Mouse (Mus musculus) cerebellum, adult 11 months (tissue): Measurements from ENCODE around the gene Satb1.

Experiments used
- DNase-seq: peaks from one replicate; pipeline ENCODE4 v3.0.0; 2022

Satb1 gene

DNA sequence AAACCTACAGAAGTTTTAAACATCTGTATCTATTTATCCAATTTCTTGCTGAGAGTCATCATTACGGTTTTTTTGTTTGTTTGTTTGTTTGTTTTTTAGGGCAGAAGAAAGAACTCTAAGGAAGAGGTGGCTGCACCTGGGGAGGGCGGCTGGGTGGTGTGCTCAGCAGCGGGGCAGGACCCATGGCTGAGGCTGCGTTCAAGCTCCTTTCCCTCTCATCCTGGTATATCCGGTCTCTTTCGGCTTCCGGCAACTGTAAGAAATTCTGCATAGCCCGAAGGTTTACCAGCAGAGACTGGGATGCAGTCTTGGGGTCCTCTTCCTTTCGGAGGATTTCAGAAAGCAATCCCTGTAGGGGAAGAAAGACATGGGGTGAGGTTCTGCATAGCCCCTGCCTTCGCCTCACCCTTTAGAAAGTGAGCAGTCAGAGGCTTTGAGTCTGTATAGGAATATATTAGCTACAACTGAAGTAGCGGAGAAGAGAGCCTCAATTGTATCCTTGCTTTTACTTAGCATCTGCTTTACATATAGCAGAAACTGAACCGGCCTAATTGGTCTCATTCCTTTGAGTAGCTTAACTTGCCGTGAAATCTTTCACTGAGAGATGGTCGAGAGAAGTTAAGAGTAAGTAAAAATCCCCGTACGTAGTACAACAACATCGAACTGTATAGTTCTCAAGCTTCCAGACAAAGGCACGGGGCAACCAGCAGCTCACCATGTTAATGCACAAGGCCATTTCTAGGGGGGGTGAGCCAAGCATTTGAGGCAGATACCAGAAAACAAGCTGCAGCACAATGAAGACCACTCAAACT is 57.8 kb downstream of the Satb1 start:
- no peak for DNase-seq

DNA sequence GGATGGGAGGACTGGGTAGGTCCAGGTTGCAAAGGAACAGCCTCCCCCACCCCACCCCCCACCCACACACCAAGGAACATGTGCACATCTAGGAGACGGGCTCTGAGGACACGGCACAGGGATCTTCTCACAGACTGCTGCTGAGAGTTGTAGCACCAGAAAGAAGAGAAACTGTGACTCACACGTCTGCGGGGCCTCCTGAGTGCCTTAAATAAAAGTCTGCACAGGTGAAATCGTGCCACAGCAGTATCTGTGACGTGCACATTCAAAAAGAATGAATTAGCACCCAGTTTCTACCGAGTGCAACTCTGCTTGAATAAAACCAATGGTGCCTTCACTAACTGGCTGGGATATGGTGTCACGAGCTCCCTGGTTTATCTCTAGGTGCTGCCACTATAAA is 69.5 kb downstream of the Satb1 start:
- no peak for DNase-seq

DNA sequence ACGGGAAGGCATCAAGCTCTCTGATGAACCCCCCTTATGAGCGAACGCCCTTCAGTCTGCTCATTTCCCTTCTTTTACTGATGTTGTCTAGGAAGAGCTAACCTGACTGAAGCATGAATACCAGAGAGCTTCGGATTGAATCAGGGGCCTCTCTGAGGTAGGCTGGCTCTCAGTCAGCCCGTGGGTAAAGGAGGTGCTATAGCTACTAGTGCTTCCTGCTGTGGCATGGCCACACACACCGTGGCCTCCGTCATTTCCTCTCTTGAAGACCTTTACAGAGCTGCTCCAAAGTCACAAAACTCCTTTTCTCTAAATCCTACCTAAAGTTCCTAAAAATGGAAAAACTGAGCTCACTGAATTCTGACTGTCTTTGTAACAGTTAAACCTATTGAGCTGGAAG is 70.6 kb downstream of the Satb1 start:
- DNase-seq = no peak

DNA sequence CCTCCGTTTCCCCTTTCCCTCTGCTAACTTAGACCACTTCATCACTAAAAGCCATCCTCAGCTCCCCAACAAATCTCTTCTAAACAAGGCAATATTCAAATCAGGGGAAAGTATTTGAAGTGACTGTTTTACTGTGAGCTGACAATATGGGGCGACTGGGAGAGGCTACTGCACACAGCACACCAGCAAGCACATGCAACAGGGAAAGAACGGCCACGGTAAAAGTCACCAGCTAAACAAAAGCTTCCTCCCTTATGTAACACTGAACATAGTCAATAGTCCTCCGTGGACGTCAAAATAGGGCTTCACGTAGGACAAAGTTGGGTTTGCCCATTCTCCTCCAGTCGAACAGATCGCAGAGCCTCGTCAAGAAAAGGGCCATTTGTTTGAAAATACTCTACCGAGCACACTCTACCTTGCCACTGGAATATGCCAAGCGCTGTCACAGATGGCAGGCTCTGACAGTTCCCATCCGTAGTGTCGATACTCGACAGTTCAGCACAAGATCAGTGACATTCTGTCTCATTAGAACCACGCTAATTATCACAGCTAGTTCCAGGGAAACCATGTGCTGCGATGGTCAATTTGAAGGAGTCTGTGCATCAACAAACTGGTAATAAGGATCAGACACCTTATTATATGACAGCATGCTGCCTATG is 72.0 kb downstream of the Satb1 start:
- DNase-seq = no peak

DNA sequence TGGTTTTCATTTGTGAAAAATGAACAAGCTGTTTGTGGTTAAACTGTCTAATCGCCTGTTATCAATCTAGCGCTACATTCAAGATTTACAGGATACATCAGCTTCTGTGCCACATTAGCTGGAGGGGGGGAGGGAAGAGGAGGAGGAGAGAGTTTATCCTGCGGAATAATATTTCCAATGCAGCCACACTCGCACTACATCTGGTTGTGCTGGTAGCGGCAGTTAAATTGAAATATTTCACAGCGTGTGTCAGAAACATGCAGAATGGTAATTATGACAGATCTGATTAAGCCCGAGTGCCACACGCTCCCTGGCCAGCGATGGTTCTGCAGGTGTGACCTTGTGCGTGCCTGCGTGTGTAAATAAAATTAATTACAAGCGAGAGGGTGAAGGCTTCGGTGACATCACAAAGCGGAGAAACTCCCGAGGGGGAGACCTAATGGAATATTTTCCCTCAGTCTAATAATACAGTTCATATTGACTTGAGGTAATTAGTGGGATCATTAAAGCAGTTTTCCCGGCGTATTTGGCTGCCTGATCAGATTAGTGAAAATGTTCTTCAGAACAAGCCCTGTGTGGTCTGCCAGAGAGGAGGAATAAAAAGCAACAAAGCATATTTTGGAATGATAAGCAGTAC is 72.7 kb downstream of the Satb1 start:
- DNase-seq = no peak

DNA sequence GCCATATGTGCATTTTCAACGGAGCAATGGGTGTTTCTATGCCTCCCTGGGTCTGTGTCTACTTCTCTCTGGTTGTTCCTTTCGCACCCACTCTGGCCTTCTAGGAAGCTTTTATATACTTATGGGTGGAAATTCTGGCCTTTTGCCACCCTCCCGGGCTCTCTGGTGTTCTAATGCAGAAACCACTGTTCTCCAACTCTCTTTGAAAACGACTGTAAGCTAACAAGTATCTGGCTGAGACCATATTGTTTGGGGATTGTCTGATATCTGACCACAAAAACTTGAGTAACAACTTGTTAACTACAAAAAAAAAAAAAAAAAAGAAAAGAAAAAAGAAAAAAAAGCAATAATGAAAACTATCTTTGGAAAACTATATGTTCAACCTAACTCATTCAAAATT is 73.6 kb downstream of the Satb1 start:
- DNase-seq = no peak

DNA sequence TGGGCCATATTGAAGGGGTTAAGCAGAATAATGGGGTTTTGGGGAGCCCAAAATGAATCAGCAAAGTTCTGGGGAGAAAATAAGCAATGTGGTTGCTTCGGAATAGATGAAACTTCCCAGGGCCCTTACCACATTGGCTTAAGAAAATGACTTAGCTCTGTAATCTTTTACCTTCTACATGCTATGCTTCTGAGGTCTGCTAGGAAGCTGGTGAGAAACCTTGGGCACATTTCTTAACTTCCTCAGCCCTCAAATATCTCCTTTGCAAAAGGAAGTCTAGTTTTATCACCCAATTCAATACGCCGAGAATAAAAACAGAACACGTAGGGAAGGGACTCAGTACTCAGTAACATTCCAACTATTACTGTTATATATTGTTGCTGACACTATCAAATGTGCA is 80.9 kb downstream of the Satb1 start:
- DNase-seq = no peak

DNA sequence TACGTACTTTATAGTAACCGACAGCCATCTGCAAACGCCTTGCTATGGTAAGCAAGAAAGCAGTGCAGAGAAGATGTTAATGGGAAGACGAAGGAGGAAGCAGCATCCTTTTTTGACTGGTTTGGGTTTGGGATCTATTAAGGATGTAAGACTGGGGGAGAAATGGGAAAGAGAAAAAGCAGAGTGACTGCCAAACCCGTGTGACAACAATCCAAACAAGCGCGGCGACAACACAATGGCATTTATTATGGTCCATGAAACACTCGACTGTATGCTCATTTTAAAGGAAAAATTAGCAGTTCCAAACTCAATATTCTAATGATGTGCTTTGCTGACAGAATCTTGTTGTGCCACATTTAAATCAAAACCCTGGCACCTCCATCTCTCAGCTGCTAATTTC is 85.9 kb downstream of the Satb1 start:
- DNase-seq = no peak

DNA sequence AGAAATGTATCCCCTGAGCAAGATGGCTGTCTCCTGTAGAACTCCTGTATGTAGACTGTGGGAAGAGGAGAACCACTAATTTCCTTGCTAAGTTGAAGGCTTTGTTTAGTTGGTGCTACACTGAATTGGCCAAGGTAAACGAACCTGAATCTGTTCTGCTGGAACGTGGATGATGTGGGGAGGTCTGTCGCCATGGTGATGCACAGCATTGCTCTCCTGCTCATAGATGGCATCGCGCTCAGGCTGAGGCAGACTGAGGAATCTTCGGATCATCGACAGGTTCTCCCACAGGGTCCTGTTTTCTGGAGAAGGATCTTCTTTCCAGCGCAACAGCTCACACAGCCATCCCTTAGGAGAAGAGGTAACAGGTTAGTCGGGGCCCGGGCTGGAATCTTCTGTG is 90.6 kb downstream of the Satb1 start:
- DNase-seq = no peak

DNA sequence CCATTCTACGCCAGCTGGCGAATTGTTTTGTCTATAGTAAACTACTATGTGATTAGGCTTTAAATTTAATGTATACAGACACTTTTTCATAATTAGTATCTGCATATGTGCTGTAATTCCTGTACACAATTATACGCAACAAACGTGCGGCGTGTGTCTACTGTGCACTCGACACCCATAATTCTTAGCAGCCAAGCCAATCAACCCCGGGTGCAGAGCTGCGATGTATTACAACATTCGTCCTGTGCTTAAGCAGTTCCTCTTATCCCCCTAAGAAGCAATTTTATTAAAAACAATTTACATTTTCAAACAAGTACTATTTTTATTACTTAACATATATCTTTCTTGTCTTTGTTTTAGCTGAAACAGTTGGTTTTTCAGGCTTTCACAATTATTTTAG is 92.0 kb downstream of the Satb1 start:
- no peak for DNase-seq

DNA sequence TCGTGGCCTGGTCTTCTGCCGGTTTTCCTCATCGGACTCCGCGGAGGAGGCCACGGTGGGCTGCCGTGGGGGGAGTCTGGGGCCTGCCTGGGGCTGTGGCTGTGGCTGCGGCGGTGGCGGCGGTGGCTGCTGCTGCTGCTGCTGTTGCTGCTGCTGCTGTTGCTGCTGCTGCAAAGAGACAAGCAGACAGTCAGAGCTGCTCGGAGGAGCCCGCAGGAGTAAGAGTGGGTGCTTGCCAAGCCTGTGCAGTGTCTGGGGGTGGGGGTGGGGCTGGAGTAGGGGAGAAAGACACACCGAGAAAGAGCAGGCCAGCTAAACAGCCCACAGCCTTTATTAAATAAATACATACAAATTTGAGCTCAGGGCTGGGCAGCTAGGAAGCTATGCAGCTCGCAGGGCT is 92.8 kb downstream of the Satb1 start:
- no peak for DNase-seq

DNA sequence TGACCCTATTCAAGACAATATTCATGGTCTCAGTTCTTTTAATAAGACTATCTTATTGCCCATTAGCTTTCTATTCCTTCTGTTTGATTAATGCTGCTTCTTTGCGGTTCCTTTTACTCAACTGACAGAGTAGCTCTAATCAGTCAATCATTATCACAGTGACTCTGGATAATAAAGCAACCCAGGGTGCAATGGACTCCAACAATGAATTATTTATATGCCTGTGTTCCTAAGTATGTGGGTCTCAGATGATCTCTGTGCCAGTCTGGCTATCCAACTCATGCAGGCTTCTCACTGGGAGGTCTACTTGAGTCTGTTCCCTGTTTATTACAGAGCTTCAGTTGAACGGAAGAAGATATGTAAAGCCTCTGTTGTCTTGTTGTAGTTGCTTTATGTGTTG is 108.6 kb downstream of the Satb1 start:
- no peak for DNase-seq

DNA sequence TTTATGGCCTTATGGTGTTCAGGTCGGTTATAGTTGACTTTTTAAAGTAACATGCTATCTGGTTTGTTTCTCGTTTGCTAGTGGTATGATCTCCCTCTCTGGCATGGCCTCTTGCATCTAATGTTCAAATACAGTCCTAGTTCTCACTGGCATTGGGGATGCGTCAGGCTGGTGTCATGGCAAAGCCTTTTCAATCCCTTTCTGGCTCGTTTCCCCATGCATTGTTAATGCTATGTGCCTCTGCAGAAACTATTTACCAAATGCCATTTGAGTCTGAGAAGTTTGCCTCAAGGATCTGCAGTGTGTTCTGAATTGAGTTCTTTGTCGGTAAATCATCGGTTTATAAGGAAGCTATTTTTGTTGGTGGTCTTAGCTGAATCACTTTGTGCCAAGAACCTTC is 137.4 kb downstream of the Satb1 start:
- DNase-seq = no peak

DNA sequence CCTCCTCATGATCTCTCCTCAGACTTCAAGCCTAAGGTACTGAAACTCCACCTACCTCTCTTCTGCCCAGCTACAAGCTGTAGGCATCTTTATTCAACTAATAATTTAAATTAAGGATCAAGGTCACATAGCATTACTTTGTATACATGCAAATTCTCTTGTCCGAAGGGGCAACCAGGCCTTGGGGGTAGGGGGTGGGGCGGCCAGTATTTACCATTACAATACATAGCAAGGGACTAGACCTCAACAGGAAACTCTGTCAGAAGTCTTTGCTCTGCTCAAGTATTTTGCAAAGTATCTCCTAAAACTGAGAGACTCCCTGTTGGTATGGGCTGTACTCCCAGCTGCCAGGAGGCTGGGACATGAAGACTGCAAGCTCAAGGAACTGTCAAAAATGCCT is 137.8 kb downstream of the Satb1 start:
- DNase-seq = no peak

DNA sequence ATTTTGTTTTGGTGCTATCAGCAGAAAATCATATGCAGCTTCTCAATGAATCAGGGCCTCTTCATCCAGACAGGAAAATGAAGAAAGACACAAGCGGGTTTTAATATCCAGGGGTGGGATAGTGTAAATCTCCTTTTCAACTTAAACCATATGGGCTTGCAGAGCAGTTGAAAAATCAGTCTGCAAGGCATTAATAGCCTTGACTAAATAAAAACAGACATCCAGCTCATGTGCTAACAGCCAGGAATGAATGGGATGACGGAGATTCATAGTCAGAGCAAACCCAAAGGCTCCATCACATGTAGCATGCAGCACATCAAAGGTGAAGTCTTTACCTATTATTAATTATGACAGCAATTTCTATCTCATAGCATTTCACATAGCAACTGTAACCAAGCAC is 142.6 kb downstream of the Satb1 start:
- DNase-seq = no peak

DNA sequence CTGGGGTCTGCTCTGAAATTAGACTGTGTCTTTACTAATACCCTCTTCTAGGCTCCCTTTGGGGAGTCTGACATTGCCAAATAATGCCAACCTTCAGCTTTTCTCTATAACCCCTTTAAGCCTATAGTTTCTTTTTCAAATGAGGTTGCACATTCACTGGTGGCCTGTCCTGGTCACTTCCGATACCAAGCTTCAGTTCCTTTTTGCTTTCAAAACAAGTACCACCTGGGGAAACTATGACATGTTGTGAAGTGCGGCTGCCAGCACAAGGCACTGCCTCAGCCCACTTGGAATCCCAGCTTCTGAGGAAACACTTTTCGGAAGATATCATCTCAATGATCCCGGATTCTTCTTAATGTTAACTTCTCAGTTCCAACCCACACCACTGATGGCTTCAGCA is 145.9 kb downstream of the Satb1 start:
- no peak for DNase-seq
